Mouse (Mus musculus) T-helper 2 cell (primary cell): ENCODE data around the gene Rimkla.

Source experiments
- in situ Hi-C: fragments of 300-600 bp; cut with MboI, MseI; formaldehyde crosslinking; loops from one replicate; pipeline ENCODE4 v1.15.1; 2025; ENCODE audit warnings: high pct_unique_total_duplicates

Rimkla gene

DNA sequence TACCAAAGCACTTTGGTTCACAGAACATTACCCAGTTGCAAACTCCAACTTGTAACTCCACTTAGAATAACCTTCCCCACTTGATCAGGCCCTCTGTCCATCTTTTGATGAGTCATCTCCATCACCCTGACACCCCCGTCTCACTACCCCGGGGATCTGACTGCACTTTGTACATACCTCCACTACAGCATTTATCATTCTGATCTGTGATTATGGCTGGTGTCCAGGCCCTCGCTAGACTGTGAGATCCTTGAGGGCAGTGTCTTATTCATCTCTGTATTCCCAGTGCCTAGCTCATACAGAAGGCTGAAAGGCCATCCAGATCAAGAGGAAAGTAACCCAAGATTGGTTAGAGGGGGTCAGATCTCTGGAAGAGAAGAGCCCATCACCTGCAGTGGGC is 71.2 kb downstream of the Rimkla start:
- in situ Hi-C loops, result no loop called here

GRCm38 (mm10) chr4:119417894-119418293 is 74.5 kb downstream of the Rimkla start:
- in situ Hi-C loops, result loop anchor here (5.0 kb wide), 1 partner anchor 311 kb away; the partner anchor contains the start of gene Slc2a1

DNA sequence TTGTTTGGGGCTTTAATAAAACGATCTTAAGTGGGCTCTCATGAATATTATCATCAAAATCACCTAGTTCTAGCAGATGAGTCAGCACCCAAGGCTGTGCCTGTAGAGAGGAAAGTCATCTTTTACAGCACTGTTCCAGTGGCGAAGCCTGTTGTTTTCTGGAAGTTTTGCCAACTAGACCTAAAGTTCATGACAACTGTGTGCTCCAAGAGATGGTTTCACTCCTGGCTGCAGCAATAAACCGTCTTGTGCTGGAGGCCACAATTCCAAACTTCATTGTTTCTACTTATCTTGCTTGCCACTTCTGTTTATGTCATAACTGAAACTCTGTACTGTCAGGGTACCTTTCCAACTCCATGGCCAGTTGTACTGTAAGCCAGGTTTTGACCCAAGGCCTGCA is 75.2 kb downstream of the Rimkla start:
- in situ Hi-C loops, result loop anchor here (5.0 kb wide), 1 partner anchor 310 kb away; the partner anchor contains the start of gene Slc2a1
